Mouse (Mus musculus): Measurements from ENCODE around the gene Rpp14. TPM values are rescaled to one million over a fixed set of nuclear protein-coding genes. Genes with fewer than 3 reads are reported as not detected.

Rpp14 gene
- total RNA-seq, 2 experiments from 2014 or later = 33.3 to 33.8 TPM

DNA sequence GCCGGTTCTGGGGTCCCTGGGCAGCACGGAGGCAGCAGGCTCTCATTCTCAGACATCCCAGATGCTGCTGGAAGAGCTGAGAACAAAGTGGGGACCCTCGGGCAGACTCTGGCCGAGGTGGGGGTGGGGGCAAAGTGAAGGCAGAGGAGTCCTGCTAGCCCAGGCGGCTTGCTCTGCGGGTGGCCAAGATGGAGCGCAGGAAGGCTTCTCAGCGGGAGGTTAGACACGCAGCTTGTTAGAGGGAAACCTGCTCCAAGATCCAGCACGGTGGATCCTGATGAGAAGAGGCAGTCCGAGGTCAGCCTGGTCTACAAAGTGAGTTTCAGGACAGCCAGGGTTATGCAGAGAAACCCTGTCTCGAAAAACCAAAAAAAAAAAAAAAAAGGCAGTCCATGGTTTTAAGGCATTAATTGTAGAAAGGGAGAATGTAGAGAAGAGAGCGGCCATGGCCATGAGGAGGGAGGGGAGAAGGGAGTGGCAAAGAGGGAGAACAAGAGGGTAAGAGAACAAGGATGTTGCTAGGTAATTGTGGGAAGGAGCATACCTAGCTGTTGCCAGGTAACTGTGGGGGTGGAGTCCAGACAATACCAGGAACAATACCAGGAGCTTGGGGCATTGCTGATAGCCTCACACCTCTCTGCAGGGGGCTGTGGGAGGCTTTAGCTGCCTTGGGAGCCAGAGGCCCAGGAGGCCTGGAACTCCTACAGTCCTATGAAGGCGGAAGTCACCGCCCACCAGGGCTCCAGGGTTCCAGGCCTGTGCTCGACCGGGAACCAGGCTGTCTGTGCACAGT, 25.7 kb upstream of the Rpp14 start:
- intact Hi-C loops (cut with DNase I) = no loop called here
- DNase-seq (ENCODE audit: low spot score in 2 of 2) = no peak

DNA sequence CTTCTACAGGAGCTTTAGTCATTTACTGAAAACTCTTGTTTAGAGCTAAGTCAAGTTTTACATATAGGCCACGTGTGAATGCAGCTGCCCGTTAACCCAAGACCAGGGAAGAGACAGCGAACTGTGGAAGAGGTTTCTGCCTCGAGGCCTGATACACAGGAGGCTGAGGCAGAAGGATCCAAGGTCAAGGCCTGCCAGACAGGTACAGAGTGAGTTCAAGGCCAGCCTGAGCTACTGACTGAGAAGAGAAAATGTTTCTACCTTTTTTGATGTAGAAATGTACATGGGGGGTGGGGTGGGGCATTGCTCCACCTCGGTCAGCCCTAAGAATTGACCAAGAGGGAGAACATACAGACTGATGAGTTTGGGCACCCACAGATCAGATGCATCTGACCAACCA, 24.1 kb upstream of the Rpp14 start:
- intact Hi-C loops (cut with DNase I) = no loop called here
- no peak for DNase-seq (ENCODE audit: low spot score in 2 of 2)

DNA sequence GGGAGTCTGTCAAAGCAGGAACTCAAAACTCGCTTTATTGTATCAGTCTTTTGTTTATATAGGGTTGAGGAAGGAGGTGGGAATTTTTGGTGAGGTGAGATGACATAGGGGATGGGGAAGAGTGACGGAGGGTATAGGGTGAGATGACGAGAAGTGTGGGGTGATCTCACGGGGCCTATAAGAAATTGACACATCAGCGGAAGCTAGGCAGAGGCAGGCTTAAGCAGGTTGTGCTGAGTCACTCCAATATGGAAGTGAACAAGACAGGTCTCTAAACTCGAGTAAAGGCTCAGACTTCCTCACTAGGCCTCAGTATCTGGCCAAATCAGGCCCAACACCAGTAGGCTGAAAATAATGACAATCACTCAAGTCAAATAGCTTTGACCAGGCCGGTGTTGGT, 20.2 kb upstream of the Rpp14 start:
- intact Hi-C loops (cut with DNase I) = loop anchor here (5.0 kb wide), 1 partner anchor 58 kb away; the partner anchor contains the start of gene Abhd6
- no peak for DNase-seq (ENCODE audit: low spot score in 2 of 2)

DNA sequence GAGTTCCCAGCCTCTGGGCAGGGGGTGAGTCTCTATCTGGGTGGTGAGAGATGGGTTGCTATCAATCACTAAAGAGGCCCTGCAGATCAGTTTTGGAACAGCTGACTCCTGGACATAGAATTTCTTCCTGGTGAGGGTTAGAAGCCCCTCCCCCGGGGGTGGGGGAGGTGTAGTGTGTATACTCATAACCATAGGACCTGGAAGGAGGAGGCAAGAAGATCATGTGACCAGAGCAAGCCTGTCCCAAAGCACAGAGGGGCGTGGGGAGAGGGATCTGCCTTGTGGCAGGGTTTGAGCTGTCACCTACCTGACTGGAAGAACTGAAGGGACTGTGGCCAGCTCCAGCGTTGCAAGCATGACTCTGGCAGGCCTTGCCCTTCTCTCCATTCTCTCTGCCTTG, 18.1 kb upstream of the Rpp14 start:
- intact Hi-C loops (cut with DNase I) = loop anchor here (1.0 to 5.0 kb wide), 2 partner anchors 18 to 60 kb away; partner anchors contain the start of genes Abhd6 and Rpp14
- peak in 1 of 2 experiments; percentile 14 for DNase-seq (ENCODE audit: low spot score in 2 of 2)

DNA sequence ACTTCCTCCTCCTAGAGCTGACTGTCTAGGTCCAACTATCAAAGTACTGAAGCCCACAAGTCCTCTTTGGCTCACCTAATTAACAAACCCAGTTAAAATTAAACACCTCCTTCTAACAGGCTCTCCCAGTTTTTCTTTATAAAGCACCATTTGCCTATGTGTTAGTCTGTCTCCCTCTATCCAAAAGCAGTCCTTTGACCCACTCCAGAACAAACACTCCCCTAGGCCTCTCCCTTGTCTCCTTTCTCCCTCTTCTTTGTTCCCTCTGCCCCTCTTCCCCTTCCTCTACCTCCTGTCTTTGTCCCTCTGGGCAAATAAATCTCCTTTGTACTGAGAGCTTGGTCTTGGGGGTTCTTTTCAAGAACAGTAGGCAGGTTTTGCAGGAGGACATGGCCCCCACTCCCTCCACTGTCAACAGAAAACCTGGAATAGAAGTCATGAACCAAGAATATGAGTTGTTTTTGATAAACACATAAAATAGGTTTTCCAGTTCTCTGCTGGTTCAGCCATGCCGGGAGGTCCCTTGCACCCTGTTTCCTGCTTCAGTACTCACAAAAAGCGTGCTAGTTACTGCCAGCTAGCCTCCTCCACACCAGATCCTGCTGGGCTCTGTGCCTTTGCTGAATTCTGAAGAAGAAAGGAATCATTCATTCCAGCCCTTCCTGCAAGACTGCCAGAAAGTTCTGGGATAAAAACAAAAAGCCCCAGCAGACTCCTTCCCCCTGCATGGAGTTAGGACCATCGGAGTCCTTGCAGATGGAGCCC, 17.4 kb upstream of the Rpp14 start:
- intact Hi-C loops (cut with DNase I) = loop anchor here (1.0 to 5.0 kb wide), 2 partner anchors 18 to 60 kb away; partner anchors contain the start of genes Abhd6 and Rpp14
- peak; percentile 36 to 85 for DNase-seq (ENCODE audit: low spot score in 2 of 2)

DNA sequence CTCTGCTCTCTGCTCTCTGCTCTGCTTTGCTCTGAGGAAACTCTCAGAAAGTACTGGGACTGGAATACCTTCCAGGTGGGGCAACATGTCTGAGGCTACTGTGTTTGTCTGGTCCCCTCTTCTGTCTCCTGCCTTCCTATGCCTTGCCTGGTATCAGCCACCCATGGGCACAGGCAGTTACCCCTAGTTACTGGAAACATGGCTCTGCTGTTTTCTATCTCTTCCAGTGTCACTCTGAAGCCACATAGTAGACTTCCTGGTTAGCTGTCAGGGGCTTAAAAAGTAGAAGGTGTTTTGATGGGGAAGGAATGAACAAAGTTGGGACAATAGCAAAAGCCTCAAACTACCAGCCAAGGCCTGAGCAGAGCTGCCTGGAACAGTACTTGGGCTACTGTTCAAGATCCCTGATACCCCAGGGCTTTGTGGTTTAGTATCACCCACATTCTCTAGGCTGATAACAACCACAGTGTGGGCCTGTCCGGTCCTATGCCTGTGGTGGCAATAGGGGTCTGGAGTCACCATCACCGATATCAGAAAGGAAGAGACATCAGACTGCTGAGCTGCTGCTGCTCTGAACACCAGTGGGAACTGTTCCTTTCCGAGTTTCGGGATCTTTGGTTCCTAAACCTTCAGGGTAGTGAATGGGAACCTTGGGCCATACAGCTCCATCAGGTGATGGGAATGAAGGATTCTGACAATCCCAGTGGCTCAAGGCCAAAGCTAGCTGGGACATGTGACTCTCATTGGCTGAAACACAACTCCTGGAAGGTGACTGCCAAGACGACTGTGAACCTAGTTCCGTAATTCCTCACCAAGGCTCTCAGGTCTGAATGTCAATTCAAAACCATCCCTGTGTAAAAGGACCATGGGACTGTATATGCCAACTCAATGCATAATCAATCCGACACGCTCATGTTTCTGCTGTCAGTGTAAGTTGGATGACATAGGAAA, 16.1 kb upstream of the Rpp14 start:
- no peak for DNase-seq (ENCODE audit: low spot score in 2 of 2)
- intact Hi-C loops (cut with DNase I) = loop anchor here (5.0 kb wide), 1 partner anchor 62 kb away; the partner anchor contains the start of gene Abhd6

DNA sequence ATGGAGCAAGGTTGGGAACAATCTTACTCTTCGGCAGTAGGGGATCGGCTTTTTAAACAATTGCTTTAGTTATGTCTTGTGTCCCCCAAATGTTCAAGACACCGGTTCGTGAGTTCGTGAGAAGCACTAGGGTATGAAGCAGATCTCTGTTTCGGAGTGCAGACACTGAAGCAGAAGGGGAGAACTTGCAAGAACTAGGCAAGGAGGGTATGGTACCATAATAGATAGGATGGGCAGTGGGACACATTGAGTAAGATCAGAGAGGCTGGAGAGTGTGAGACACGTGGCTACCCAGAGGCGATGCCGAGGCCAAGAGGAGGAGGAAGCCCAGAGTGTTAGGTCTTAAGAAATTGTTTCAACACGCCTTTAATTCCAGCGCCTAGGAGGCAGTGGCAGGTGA, 551 bp downstream of the Rpp14 start:
- intact Hi-C loops (cut with DNase I) = loop anchor here (1.0 kb wide), 1 partner anchor 18 kb away; no protein-coding TSS in a partner anchor
- peak in 1 of 2 experiments; percentile 9 for DNase-seq (ENCODE audit: low spot score in 2 of 2)

DNA sequence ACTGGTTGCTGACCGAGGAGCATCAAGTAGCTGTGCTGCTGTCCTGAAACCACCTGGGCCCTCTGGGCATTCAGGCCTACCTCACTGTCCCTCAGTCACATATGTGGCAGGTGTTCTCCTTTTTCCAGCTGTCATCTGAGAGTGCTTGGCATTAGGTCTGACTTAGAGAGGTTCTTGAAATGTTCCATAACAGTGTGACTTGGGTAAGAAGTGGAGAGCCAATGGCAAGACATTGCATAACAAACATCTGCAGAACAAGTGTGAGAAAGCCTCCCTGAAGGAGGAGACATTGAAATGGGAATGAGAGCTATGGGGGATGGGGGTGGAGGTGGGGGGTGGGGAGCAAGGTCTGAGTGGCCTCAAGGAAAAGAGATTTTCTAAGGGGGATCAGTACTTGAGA, 2.8 kb downstream of the Rpp14 start:
- intact Hi-C loops (cut with DNase I) = no loop called here
- DNase-seq (ENCODE audit: low spot score in 2 of 2) = no peak

DNA sequence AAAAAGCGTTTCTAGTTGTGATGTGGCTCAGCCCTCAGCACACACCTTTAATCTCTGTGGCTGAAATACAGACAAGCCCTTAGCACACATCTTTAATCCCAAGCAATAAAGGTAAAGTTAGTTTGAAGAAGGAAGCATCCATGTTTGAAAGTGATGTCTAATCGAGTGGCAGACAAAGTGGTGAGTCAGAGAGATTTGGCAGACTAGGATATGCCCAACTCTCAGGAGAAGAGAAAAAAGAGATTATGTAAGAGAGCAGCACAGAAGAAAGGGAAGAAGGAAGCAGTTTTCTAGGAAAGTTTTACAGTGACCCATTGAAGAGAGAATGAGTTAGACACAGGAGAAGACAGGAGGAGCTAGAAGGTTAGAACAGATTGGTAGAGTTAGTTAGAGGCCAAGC, 8.8 kb downstream of the Rpp14 start:
- DNase-seq (ENCODE audit: low spot score in 2 of 2) = no peak
- intact Hi-C loops (cut with DNase I) = no loop called here

DNA sequence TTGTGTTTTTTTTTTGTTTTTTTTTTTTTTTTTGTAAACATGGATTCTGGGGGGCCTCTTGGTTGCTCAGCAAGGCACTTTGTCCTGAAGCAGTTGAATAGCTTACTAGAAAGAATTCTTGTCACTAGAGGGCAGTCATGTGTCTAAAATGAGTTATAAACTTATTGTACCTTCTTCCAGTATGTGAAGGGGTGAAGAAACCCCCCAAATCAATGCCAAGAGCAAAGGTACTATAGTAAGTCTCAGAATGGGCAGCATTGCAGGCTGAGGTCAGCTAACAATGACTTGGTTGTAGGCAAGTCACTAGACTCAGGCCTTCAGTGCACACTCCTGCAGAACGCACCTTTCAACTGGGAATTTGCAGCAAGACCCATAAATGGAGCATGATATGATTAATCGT, 12.4 kb downstream of the Rpp14 start:
- peak in 1 of 2 experiments; percentile 39 for DNase-seq (ENCODE audit: low spot score in 2 of 2)
- intact Hi-C loops (cut with DNase I) = loop anchor here (2.0 to 5.0 kb wide), 3 partner anchors 68 to 255 kb away; partner anchors contain the start of gene Acox2

DNA sequence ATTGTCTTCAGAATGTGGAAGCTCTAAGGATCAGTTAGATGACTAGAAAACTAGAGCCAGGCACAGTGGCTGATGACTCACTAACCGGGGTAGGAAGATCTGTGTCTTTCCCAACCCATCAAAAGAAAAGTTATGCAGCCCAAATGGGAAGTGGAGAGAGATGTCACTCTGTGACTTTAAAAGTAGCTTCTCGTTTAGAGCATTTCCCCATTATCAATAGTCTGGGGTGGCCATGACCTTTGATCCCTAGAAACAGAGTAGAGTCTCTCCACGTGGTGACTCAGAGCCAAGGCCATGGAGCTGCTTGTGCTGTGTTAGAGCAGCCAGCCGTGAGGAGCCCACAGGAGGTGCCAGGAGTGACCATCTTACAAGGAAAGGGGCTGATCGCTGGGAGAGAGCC, 13.3 kb downstream of the Rpp14 start:
- intact Hi-C loops (cut with DNase I) = loop anchor here (2.0 to 5.0 kb wide), 3 partner anchors 67 to 254 kb away; partner anchors contain the start of gene Acox2
- no peak for DNase-seq (ENCODE audit: low spot score in 2 of 2)

DNA sequence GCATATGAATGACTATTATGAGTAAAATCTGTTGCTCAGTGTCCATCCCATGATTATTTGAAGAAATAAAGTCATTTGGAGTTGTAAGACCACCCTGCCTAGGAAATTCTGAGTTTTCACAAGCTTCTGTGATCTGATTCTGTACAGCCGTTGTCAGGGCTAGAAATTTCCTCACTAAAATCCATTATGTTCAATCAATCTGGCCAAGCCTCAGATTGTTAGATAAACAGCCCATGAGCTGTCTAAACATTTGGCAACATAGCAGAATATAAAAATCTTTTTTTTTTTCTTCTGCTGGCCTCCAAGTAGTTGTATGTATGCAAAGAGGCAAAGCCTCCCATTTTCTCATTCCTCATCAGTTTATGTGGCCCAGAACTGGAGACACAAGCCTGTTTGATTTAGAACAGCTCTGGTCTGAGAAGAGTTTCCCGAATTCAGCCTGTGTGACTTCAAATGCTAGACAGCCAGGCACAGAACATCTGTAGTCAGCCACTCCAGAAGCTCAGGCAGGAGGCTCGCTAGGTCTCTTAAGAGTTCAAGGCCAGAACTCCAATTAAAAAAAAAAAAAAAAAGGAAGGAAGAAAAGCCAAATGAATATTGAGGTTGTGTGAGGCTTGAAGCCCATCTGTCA, 14.9 kb downstream of the Rpp14 start:
- intact Hi-C loops (cut with DNase I) = loop anchor here (5.0 kb wide), 3 partner anchors 117 to 252 kb away; partner anchors contain the start of genes Acox2 and Kctd6
- no peak for DNase-seq (ENCODE audit: low spot score in 2 of 2)

DNA sequence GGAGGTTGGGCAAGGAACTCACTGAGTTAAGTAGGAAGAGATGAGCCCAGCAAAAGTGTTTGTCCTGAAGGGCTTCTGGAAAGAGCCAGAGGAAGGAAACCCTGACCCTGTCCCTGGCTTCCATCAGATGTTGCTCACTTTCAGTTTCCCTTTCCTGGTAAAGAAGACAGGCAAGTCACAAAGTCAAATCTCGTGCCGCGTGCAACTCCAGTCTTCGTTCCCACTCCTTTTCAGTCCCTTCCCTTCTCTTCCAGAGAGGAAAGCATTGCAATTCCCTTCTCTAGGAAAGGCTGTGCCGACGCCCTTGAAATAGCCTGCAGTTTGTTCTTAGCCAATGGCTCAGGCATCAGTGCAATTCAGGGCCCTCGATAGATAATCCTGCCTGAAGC, 15.4 kb downstream of the Rpp14 start:
- DNase-seq (ENCODE audit: low spot score in 2 of 2) = no peak
- intact Hi-C loops (cut with DNase I) = loop anchor here (5.0 kb wide), 1 partner anchor 117 kb away; the partner anchor contains the start of gene Kctd6

DNA sequence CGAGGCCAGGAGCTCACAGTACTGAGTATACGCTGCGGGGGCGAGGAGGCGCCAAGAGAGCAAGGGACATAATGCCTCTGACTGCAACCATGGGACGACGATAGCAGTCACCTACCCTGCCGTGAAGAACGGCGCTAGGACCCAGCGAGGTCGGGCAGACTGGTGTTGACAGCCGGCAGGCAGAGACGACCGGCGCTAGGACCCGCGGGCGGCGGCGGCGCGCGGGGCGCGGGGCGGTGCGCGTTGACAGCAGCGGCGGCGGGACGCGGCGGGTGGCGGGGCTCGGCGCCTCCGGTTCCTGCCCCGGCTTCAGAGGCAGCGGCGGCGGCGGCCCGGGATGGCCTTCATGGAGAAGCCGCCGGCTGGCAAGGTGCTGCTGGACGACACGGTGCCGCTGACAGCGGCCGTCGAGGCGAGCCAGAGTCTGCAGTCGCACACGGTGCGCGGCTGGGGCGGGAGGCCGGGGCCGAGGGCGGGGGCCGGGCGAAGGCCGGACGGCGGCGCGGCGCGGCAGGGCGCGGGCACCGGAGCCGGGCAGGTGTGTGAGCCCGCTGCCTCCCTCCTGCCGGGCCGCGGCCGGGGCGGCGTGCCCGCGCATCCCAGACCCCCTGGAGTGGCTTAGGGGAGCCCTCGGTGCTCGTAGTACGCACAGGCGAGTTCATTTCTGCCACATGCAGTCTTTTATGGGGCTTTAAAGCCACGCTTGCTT, 18.0 kb downstream of the Rpp14 start, which contains the start of gene Pxk:
Gene Pxk, plus strand, starts transcription at position 234 of the 709 bp plus-strand sequence.
- DNase-seq (ENCODE audit: low spot score in 2 of 2) = peak; percentile 95 to 96
- intact Hi-C loops (cut with DNase I) = loop anchor here (2.0 to 5.0 kb wide), 2 partner anchors 17 to 114 kb away; partner anchors contain the start of gene Kctd6

DNA sequence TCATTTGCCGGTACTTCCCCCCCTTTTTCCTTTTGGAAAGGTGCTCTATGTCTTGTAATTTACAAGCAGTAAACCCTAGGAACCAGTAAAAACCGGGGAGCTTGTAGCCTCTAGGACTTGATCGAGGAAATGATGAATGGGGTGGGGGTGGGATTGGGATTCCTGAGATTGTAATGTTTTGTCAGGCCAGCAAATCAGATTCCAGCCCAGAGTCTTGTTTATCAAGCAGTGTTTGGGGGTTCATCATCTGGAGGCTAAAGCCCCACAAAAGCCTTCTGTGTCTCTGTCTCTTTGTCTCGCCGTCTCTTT, 18.5 kb downstream of the Rpp14 start:
- intact Hi-C loops (cut with DNase I) = loop anchor here (5.0 kb wide), 1 partner anchor 114 kb away; the partner anchor contains the start of gene Kctd6
- no peak for DNase-seq (ENCODE audit: low spot score in 2 of 2)

DNA sequence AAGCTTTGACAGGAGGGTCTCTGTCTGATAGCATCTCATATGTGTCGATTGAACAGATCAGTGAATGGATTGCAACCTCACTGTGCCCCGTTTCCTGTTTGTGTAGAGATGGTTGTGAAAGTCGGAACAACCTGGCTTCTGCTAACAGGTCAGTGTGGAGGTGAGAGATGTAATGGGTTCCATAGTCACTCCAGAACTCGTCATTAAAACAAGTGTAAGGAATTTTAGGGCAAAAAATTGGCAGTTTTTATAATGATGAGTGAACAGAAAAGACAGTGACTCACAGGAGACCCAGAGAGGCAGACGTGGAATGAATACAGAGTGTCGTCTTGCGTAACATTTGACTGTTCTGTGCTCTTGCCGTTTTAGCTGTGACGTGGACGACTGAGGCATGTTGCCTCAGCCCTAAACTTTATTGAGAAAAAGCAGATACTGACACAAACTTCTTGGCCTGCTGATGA, 19.4 kb downstream of the Rpp14 start:
- DNase-seq (ENCODE audit: low spot score in 2 of 2) = peak; percentile 26 to 63
- intact Hi-C loops (cut with DNase I) = loop anchor here (5.0 kb wide), 1 partner anchor 113 kb away; the partner anchor contains the start of gene Kctd6

DNA sequence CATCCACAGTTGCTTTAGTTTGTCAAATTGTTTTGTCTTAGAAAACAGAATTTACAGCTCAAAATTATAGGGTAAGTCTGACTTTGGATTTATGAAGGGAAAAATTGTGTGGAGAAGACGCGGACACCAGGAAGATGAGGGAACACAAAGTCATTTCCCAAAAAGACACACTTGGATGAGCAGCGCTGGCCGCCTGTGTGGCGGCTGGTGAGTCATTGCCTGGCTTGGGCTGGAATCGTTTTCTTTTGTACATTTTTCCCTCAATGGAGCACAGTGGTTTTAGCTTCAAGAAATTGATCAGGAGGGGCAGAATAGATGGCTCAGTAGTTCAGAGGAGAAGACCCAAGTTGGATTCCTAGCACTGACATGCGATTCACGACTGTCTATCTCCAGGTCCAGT, 21.7 kb downstream of the Rpp14 start:
- intact Hi-C loops (cut with DNase I) = no loop called here
- peak in 1 of 2 experiments; percentile 46 for DNase-seq (ENCODE audit: low spot score in 2 of 2)

DNA sequence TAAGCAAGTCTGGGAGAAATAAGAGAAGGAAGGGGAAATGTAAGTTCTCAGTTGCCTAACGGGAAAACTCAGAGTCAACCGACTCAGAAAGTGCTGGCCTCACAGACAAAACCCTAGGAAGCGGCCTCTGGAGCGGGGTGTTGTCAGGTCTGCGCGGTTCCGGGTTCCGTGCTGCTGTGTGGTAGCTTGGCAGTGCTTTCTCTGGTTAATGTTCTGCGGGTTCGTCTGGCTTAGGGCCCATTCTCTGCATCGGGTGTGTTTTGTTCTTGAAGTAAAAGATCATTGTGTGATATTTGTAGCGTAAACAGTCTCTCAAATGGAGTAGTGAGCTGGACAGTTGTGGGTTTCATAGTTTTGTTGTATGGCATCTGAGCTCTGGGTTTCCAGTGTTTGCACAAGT, 22.5 kb downstream of the Rpp14 start:
- intact Hi-C loops (cut with DNase I) = no loop called here
- no peak for DNase-seq (ENCODE audit: low spot score in 2 of 2)
